Comparison of ENCODE assay signal across 16 mouse cellular contexts in the genomic region with DNA sequence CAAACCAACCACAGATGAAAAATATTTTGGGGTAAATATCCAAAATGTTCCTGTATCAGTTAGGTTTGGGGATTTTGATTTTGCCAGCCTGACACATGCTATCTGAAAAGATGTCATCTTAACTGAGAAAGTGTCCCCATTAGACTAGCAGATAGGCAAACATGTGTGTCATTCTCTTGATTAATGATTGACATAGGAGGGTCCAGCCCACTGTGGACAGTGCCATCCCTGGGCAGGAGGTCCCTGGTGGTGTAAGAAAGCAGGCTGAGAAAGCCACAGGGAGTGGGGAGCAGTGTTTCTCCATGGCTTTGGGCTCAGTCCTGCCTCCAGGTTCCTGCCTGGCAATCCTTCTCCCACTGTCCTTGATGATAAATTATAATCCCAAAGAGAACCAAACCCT.
"Had no signal": no experiment of that assay in that cellular context is flagged by ENCODE, and none has a peak within 500 bp of the region (broad histone marks: within the 10 kb centered on the region; RNA-seq: fewer than 3 reads in every experiment).

No protein-coding gene starts in this region.

- H3K36me3 ChIP-seq: neural tube, embryonic 13.5 days; neural tube, embryonic 15.5 days; stomach, embryonic 15.5 days had no signal

- H3K9ac ChIP-seq: neural tube, embryonic 13.5 days; neural tube, embryonic 15.5 days; stomach, embryonic 15.5 days had no signal

- DNase-seq: retina, postnatal 1 day; right cerebral cortex, adult 18-20 months; right cerebral cortex, postnatal 14 days; right cerebral cortex, postnatal 25 days; right cerebral cortex, postnatal 4 days; spleen, adult 18-20 months; thymus, adult 18-20 months; thymus, adult 2 months; thymus, postnatal 14 days; thymus, postnatal 25 days; thymus, postnatal 36 days; thymus, postnatal 4 days had no signal

- H3K4me2 ChIP-seq: neural tube, embryonic 13.5 days; neural tube, embryonic 15.5 days; stomach, embryonic 15.5 days had no signal

- H3K9me3 ChIP-seq: neural tube, embryonic 13.5 days; neural tube, embryonic 15.5 days; stomach, embryonic 15.5 days had no signal

- H3K4me3 ChIP-seq: neural tube, embryonic 13.5 days; neural tube, embryonic 15.5 days; stomach, embryonic 15.5 days had no signal

- H3K27me3 ChIP-seq: neural tube, embryonic 13.5 days; neural tube, embryonic 15.5 days; stomach, embryonic 15.5 days had no signal

- H3K27ac ChIP-seq: neural tube, embryonic 13.5 days; neural tube, embryonic 15.5 days; stomach, embryonic 15.5 days; stomach, postnatal 0 days had no signal

- H3K4me1 ChIP-seq: neural tube, embryonic 13.5 days; stomach, embryonic 15.5 days had no signal
